Mouse (Mus musculus): ENCODE data around the gene Lrrc39. TPM values are rescaled to one million over a fixed set of nuclear protein-coding genes. Genes with fewer than 3 reads are reported as not detected.

Gene Lrrc39
- total RNA-seq, 2 experiments from 2014 or later, result 1.6 to 2.9 TPM

DNA sequence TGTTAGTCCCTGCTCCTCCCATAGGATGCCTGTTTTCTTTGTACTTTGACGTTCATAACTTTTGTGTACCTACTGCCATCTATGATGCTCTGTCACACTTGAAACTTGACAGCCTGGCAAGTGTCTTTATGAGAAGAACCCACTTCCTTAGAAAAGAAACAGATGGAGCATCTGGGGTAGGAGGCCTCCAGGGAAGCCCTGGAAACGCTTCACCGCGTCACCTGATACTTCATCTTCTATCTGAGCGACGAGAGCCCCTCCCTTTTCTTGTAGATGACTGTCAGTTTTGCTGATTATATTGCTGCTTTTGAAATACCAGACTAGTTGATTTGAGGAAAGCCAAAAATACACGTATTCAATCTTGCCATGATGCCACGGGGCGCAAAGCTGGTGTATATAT is 41.8 kb downstream of the Lrrc39 start:
- DNase-seq, result no peak

DNA sequence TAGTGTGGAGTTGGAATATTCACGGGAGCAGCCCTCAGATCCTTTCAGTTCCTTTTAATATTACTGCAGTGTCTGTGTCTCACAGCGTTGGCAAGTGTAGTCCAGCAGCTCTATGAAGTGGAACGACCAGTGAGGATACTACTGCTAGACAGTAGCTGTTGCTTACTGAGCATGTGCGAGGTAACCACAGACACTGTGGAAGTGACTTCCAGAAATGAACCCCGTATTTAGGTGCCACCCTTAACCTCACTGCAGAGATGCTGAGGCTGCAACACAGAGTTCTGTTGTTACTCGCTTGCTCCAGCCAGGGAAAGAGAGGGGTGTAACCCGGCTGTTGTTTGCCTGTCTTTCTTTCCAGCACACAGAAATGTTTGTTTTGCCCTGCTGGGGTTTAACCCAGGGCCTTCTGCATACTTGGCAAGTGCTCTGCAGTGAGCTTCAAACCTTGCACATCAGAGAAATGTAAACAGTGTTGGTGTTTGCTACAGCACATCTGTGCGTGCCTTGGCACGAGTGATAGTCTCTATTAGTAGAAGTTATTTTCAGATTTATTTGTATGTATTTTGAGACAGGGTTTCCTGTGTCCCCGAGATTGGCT is 51.6 kb downstream of the Lrrc39 start, which contains the start of gene Trmt13:
Gene Trmt13 (minus strand): TSS at position 293 of the 598 bp plus-strand sequence.
- no peak for DNase-seq

DNA sequence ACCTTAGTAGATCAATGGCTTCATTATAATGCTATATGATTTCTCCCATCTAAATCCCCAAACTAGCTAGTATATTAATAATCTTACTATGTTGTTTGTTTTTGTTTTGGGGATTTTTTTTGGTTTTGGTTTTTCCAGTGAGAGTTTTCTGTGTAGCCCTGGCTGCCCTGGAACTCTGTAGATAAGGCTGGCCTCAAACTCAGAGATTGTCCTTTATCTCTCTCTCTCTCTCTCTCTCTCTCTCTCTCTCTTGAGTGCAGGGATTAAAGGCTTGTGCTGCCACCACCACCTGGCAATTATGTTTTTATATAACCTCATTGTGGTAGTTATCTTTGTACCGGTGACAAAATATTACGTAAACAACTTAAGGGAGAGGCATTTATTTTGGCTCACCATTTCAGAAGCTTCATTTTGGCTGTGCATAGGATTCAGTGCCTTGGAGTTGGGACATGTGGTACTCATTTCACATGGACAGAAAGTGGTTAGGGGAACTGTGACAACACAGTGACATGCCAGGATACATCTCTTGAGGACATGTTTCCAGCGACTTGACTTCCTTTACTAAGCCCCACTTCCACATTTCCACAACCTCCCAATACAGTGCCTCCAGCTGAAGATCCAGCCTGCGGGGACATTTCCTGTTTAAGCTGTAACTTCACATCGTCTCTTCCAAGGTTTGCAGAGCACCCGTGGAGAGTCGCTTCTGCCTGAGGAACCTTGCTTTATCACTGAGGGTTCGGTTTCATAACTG is 52.7 kb downstream of the Lrrc39 start:
- DNase-seq, result no peak

DNA sequence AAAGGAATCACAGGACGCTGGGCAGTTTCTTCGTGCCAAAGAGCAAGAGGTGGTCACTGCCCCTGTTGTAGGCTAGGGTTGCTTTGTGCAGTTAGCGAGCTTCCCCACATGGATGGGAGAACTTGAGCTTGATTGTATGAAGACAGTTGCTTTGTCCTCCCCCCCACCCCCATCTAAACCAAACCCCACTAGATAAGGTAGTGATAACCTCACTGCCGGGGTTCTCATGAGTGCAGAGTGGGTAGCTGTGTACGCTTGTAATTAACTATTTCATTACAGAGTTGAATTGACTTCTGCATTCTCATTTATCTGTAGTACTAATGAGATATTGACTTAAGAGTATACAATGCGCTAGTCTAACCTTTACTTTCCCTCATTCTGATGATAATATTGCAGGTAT is 56.1 kb downstream of the Lrrc39 start:
- no peak for DNase-seq

DNA sequence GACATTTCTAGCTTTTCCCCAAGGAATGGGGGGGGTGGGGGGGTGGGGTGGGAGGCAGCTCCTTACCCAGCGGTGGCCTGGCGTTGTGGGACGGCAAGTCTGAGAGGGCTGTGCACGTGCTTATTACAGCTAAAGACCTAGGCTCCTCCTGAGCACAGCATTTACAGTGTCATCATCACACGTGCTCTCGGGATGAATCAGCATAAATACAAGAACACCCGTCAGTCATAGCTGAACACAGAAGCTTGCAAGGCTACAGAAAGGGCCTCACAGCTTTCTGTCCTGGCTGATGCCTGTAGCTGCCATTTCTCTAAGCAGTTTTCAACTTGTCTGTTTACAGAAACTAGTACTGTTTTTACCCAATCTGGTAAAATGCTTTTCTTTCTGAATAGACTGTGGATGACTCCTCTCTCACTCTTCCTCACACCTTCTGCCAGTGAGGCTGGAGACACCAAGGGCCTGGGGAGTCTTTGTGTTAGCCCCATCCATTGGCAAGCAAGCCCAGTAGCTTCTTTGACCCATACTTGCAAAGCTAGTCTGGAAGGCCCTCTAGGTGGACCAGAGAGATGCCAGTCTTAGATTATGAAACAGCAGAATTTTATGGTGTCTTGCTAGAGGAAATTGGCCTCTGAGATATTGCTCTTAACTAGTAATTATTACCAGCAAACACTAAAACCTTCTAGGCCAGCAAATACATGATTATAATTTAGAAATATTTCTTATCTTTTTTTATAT is 58.0 kb downstream of the Lrrc39 start:
- DNase-seq, result peak in 1 of 2 experiments; percentile 11

DNA sequence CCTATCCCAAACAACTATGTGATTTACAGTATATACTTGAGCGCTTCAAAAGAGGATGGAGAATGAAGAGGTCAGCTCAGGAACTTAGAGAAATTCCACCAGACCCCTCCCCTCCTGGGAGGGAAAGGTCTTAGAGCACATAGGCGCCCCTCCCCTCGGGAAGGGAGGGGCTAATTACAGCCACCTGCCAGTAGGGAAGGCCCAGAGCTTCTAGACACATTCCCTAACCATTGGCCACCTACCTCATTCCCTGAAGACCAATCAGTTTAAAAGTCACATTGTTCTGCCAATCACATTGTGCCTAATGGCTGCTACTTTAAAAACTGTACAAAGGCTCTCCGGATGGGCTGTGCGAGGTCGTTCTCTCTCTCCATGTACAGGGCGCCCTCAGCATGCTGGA is 59.9 kb downstream of the Lrrc39 start:
- DNase-seq, result no peak

DNA sequence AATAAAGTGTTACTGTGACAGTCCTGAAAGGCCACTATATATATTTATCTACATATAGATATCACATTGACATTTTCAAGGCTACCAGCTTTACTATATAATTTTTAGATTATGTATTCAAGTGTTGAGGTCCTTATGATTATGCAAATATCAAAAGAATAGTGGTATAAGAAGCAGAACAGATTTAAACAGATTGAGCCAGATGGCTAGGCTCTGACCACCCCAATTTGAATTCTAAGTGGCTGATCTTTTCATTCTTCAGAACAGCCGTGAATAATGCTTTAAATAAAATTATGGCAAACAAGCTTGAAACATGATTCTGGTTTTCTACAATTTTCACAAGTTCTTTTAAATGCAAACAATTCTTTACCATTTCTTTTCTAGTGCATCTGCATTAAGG is 68.7 kb downstream of the Lrrc39 start:
- no peak for DNase-seq

Other genes starting within 250 kb of the Lrrc39 start
- gene Cdc14a, start 138.9 kb upstream of the Lrrc39 start, total RNA-seq (2021), result 10 to 100 TPM in 1 of 2 experiments, 1 to 10 TPM in 1; 9.2 to 14.8 TPM
- gene Rtca, start 54.8 kb upstream of the Lrrc39 start, total RNA-seq (2021), result 10 to 100 TPM; 32.3 to 34.4 TPM
- 10 to 100 TPM; 59.1 to 87.6 TPM for gene Dbt, start 49.9 kb upstream of the Lrrc39 start, total RNA-seq (2021)
- 1 to 10 TPM; 2.6 to 3.3 TPM for gene Sass6, start 32.0 kb downstream of the Lrrc39 start, total RNA-seq (2021)
- gene Trmt13, start 51.6 kb downstream of the Lrrc39 start, total RNA-seq (2021), result 10 to 100 TPM; 11.3 to 14.7 TPM
- gene Mfsd14a, start 99.7 kb downstream of the Lrrc39 start, total RNA-seq (2021), result 10 to 100 TPM; 61.3 to 61.7 TPM
- gene Gm43191, start 118.3 kb downstream of the Lrrc39 start, total RNA-seq (2021), result not detected
- 10 to 100 TPM; 23.1 to 33.5 TPM for gene Slc35a3, start 149.9 kb downstream of the Lrrc39 start, total RNA-seq (2021)
- 10 to 100 TPM; 55.7 to 56.5 TPM for gene Agl, start 245.2 kb downstream of the Lrrc39 start, total RNA-seq (2021)

All from adrenal gland, postnatal 36 days (tissue).